Mouse (Mus musculus) midbrain, embryonic 12.5 days (tissue): ENCODE results near the gene Efl1. TPM values are rescaled to one million over a fixed set of nuclear protein-coding genes. Genes with fewer than 3 reads are reported as not detected.

Experiments used
- polyA plus RNA-seq: library from polyadenylated mRNA; unstranded; fragments of >200 nt; fragmentation: Nextera tagmentation; extraction: Ambion mirVana; gene quantifications from 2 replicates; pipeline ENCODE4 v1.2.1, GENCODE M21; 2016

Gene Efl1
- polyA plus RNA-seq, 1 experiment from 2014 or later = 21.0 TPM

Other genes with a start within 250 kb of the Efl1 start
- 8.5 and 9.2 TPM in 2 replicates for gene Saxo2, start 86 bp upstream of the Efl1 start, polyA plus RNA-seq
- 43.3 and 47.2 TPM in 2 replicates for gene Mex3b, start 218.7 kb downstream of the Efl1 start, polyA plus RNA-seq